Comparison of ENCODE assay signal across 9 mouse cellular contexts in the genomic region with DNA sequence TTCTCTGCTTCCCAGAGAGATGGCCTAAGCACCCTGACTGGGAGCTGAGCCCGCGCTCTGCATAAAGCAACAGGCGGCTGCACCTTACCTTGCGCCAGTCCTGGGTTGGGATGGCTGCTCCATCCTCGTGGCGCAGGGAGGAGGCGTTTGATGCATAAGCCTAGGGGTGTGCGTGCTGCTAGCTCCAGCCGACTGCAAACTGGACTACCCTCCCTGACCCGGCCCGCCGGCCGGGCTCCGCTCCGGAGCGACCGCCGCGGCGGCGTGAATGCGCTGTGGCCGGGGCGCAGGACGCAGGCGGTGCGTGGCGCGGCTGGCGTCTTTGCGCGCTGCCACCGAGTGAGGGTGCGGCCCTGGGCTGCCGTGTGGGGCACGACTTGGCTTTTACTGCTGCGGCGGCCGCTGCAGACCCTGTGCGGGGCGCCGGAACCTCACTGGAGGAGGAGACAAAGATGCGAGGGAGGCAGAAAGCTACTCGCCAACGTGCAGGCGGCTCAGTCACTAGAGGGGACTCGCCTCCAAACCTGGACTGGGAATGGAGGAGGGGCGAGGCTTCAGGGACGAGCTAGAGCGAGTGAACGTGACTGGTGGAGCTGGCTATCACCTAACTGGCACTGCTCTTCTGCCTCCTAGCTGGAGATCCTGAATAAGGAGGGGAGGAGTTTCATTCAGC. TPM values are rescaled to one million over a fixed set of nuclear protein-coding genes. Genes with fewer than 3 reads are reported as not detected.
DNase-seq lines count a peak whose midpoint lies in the region; ATAC-seq and TF ChIP-seq lines count a peak whose summit lies in the region.
"Had no signal": no experiment of that assay in that cellular context is flagged by ENCODE, and none has a peak within 500 bp of the region (broad histone marks: within the 10 kb centered on the region; RNA-seq: fewer than 3 reads in every experiment).

Gene Lrrc3b (minus strand): TSS at position 503 of the 673 bp plus-strand sequence.

- H3K27me3 ChIP-seq in thymus, adult 2 months (ENCODE audit: control insufficient read depth, insufficient read depth, low read length): no peaks in the 10 kb centered on the region; the same call in 1 of the 2 replicates
- peaks cover 20% of the 10 kb centered on the region for H3K27me3 ChIP-seq in embryonic facial prominence, embryonic 15.5 days
- H3K27me3 ChIP-seq in heart, embryonic 14.5 days (ENCODE audit: control insufficient read depth, insufficient read depth, low read length): no peaks in the 10 kb centered on the region
- H3K27me3 ChIP-seq in liver, embryonic 11.5 days (replicated peaks; ENCODE audit: control insufficient read depth, insufficient read depth, low read length): peaks cover 25% of the 10 kb centered on the region

- 6% methylated on average over 51 of the region's 51 CpGs for WGBS in thymus, adult 2 months
- under 1% methylated on average over 51 of the region's 51 CpGs for WGBS in embryonic facial prominence, embryonic 15.5 days
- WGBS in heart, embryonic 14.5 days: under 1% methylated on average over 51 of the region's 51 CpGs
- under 1% methylated on average over 51 of the region's 51 CpGs for WGBS in liver, embryonic 11.5 days

- 0 out of 2 replicates have a peak, but pooled peaks cover 2% of the 10 kb centered on the region for H3K4me1 ChIP-seq in thymus, adult 2 months (replicated peaks; ENCODE audit: control insufficient read depth, insufficient read depth, low read length)
- H3K4me1 ChIP-seq in embryonic facial prominence, embryonic 15.5 days: peaks cover 17% of the 10 kb centered on the region; the same call in 1 of the 2 replicates
- H3K4me1 ChIP-seq in heart, embryonic 14.5 days (ENCODE audit: control insufficient read depth in 2 of 2, insufficient read depth in 2 of 2, low read length in 2 of 2): peaks cover 3 to 5% of the 10 kb centered on the region in 2 experiments; a peak in 3 of 4 replicates
- H3K4me1 ChIP-seq in liver, embryonic 11.5 days (replicated peaks; ENCODE audit: control insufficient read depth, insufficient read depth, low read length): no peaks in the 10 kb centered on the region; the same call in 1 of the 2 replicates

- peak; percentile 11 for DNase-seq in thymus, adult 2 months
- DNase-seq in thymus, adult 18-20 months: no peak
- DNase-seq in kidney, postnatal 10 days: peak; percentile 59
- DNase-seq in liver, embryonic 11.5 days (ENCODE audit: low spot score): peak; percentile 44
- peak; percentile 52 for DNase-seq in retina, embryonic 14.5 days (ENCODE audit: low spot score)
- no peak for DNase-seq in urinary bladder, postnatal 10 days (ENCODE audit: low spot score)

- TF ChIP-seq POLR2A in thymus, adult 2 months (IDR thresholded peaks at IDR 0.05; ENCODE audit: control insufficient read depth, extremely low read depth, insufficient read depth, low read length, poor library complexity): no peak

- peak within 1 kb of the TSS; percentile 96 for H3K4me2 ChIP-seq in embryonic facial prominence, embryonic 15.5 days (replicated peaks)
- peak within 1 kb of the TSS; percentile 84 for H3K4me2 ChIP-seq in heart, embryonic 14.5 days (ENCODE audit: low read length)
- peak within 1 kb of the TSS; percentile 76 for H3K4me2 ChIP-seq in liver, embryonic 11.5 days

- no peaks in the 10 kb centered on the region for H3K36me3 ChIP-seq in thymus, adult 2 months (ENCODE audit: control insufficient read depth, insufficient read depth, low read length)
- H3K36me3 ChIP-seq in embryonic facial prominence, embryonic 15.5 days: no peaks in the 10 kb centered on the region
- no peaks in the 10 kb centered on the region for H3K36me3 ChIP-seq in heart, embryonic 14.5 days (ENCODE audit: control insufficient read depth, insufficient read depth, low read length)
- H3K36me3 ChIP-seq in liver, embryonic 11.5 days (ENCODE audit: control insufficient read depth, insufficient read depth, low read length): no peaks in the 10 kb centered on the region

- H3K27ac ChIP-seq in thymus, adult 2 months (ENCODE audit: control insufficient read depth, insufficient read depth, low read length): no peak within 1 kb of the TSS
- H3K27ac ChIP-seq in embryonic facial prominence, embryonic 15.5 days (replicated peaks): no peak within 1 kb of the TSS
- H3K27ac ChIP-seq in heart, embryonic 14.5 days (replicated peaks in 1 of 2; ENCODE audit: control insufficient read depth in 1 of 2, insufficient read depth in 1 of 2, low read depth in 2 of 2, low read length in 2 of 2): peak within 1 kb of the TSS; percentile 47 to 74
- no peak within 1 kb of the TSS for H3K27ac ChIP-seq in liver, embryonic 11.5 days (ENCODE audit: low read depth, low read length)

- H3K9ac ChIP-seq in embryonic facial prominence, embryonic 15.5 days: peak within 1 kb of the TSS; percentile 33; the same call in 1 of the 2 replicates
- peak within 1 kb of the TSS; percentile 73 for H3K9ac ChIP-seq in heart, embryonic 14.5 days (ENCODE audit: low read length)
- H3K9ac ChIP-seq in liver, embryonic 11.5 days (ENCODE audit: low read depth, low read length): peak within 1 kb of the TSS; percentile 25; the same call in 1 of the 2 replicates

- peak within 1 kb of the TSS; percentile 39 for H3K4me3 ChIP-seq in thymus, adult 2 months (ENCODE audit: control insufficient read depth, insufficient read depth, low read length)
- H3K4me3 ChIP-seq in embryonic facial prominence, embryonic 15.5 days (replicated peaks): peak within 1 kb of the TSS; percentile 55
- peak within 1 kb of the TSS; percentile 70 to 74 for H3K4me3 ChIP-seq in heart, embryonic 14.5 days (ENCODE audit: control insufficient read depth in 1 of 2, insufficient read depth in 1 of 2, low read depth in 1 of 2, low read length in 2 of 2)
- peak within 1 kb of the TSS; percentile 52 for H3K4me3 ChIP-seq in liver, embryonic 11.5 days (ENCODE audit: low read depth, low read length)

- peak; percentile 61 for ATAC-seq in embryonic facial prominence, embryonic 15.5 days (ENCODE audit: insufficient number of reproducible peaks, low FRiP score, low TSS enrichment, low read depth)
- peak; percentile 79 for ATAC-seq in heart, embryonic 14.5 days (ENCODE audit: insufficient number of reproducible peaks, insufficient read depth, low FRiP score, low read depth)
- peak; percentile 63 for ATAC-seq in liver, embryonic 11.5 days (replicated peaks; ENCODE audit: low FRiP score)
- ATAC-seq: Patski had no signal

- no peaks in the 10 kb centered on the region for H3K9me3 ChIP-seq in embryonic facial prominence, embryonic 15.5 days (replicated peaks)
- H3K9me3 ChIP-seq in heart, embryonic 14.5 days (ENCODE audit: control insufficient read depth, low read length): no peaks in the 10 kb centered on the region
- no peaks in the 10 kb centered on the region for H3K9me3 ChIP-seq in liver, embryonic 11.5 days (ENCODE audit: control insufficient read depth, low read length)

- no peak for TF ChIP-seq CTCF in thymus, adult 2 months (IDR thresholded peaks at IDR 0.05; ENCODE audit: borderline replicate concordance, control insufficient read depth, extremely low read depth, insufficient read depth, low read length, poor library complexity)

RNA-seq across cellular contexts. Expression of gene Lrrc3b, which starts in this region (rescaled TPM):
- 4.5 and 7.7 TPM in 2 replicates for polyA plus RNA-seq in thymus, adult 2 months (2012; rRNA removed)
- polyA plus RNA-seq in embryonic facial prominence, embryonic 15.5 days (2015; fragmentation: Nextera tagmentation; extraction: Ambion mirVana): 2.7 and 3.7 TPM in 2 replicates
- polyA plus RNA-seq in heart, embryonic 14.5 days (2014; fragmentation: Nextera tagmentation; extraction: Ambion mirVana): 8.6 and 9.3 TPM in 2 replicates
- 1.6 and 2.2 TPM in 2 replicates for polyA plus RNA-seq in liver, embryonic 11.5 days (2014; fragmentation: Nextera tagmentation; extraction: Ambion mirVana)
- polyA plus RNA-seq: Patski had no signal

Comparison
In these comparisons a context has a peak if more than half of its experiments do, and no peak if none do; other contexts are left out.
1. DNase-seq: peak in thymus, adult 2 months (single experiment), kidney, postnatal 10 days (single experiment), liver, embryonic 11.5 days (single experiment) and retina, embryonic 14.5 days (single experiment); none in thymus, adult 18-20 months (0 of 2) and urinary bladder, postnatal 10 days (single experiment).
2. H3K27ac ChIP-seq: peak in heart, embryonic 14.5 days (2 of 2); none in thymus, adult 2 months (single experiment), embryonic facial prominence, embryonic 15.5 days (single experiment) and liver, embryonic 11.5 days (single experiment).
3. Peak in every context shown above with its lines, with median percentiles within 50 percentile points of each other: H3K4me3 ChIP-seq, ATAC-seq, H3K4me2 ChIP-seq and H3K9ac ChIP-seq.